Mouse (Mus musculus): ENCODE measurements around the gene Cyp4f16.

GRCm38 (mm10) chr17:32536867-32537250, 501 bp downstream of the Cyp4f16 start:
- no peak for TF ChIP-seq MYOD1 (IDR thresholded peaks at IDR 0.05; ENCODE audit: control insufficient read depth, insufficient read length, low read depth)
- no peak for TF ChIP-seq CTCF (IDR thresholded peaks at IDR 0.05; ENCODE audit: control insufficient read depth, insufficient read depth, insufficient read length)
- TF ChIP-seq MAX (IDR thresholded peaks at IDR 0.05): no peak
- no peak for TF ChIP-seq USF1 (IDR thresholded peaks at IDR 0.05; ENCODE audit: low read depth)
- TF ChIP-seq MYOG (IDR thresholded peaks at IDR 0.05; ENCODE audit: control insufficient read depth, extremely low read depth, insufficient read length): no peak
- no peak for TF ChIP-seq CEBPB (IDR thresholded peaks at IDR 0.05; ENCODE audit: low read depth)

Measured in C2C12 (cell line).